Mouse (Mus musculus) MEL (cell line): ENCODE results near the gene Arhgap35.

Source experiments
- CTCF ChIP-seq, 3 experiments: IDR thresholded peaks in 2 of 3; conservative IDR thresholded peaks in 1 of 3; 2 replicates each; pipeline ENCODE4 v1.5.1; 2011 to 2012; ENCODE audit warnings: low read length in 3 of 3, low read depth in 2 of 3, mild to moderate bottlenecking in 2 of 3, improper control_type of control experiment in 1 of 3, inconsistent platforms in 1 of 3, mixed read lengths in 1 of 3, moderate library complexity in 1 of 3; ENCODE audit not compliant: control insufficient read depth in 1 of 3, insufficient read depth in 1 of 3, poor library complexity in 1 of 3, severe bottlenecking in 1 of 3
- E2F4 ChIP-seq: IDR thresholded peaks from 2 replicates; pipeline ENCODE4 v1.6.1; 2011; ENCODE audit warnings: low read depth, low read length, improper control_type of control experiment, borderline replicate concordance
- GATA1 ChIP-seq: IDR thresholded peaks from 2 replicates; pipeline ENCODE4 v1.6.1; 2011; ENCODE audit warnings: low read depth, low read length, improper control_type of control experiment
- KAT2A ChIP-seq: conservative IDR thresholded peaks from 2 replicates; pipeline ENCODE4 v1.6.1; 2012; ENCODE audit warnings: low read depth, low read length, improper control_type of control experiment, inconsistent platforms
- MAFK ChIP-seq: IDR thresholded peaks from 2 replicates; pipeline ENCODE4 v1.6.1; 2011; ENCODE audit warnings: low read depth, mild to moderate bottlenecking, low read length, improper control_type of control experiment, borderline replicate concordance
- MAZ ChIP-seq: IDR thresholded peaks from 2 replicates; pipeline ENCODE4 v1.6.1; 2012; ENCODE audit warnings: low read depth, mild to moderate bottlenecking, inconsistent platforms, low read length, improper control_type of control experiment
- MYB ChIP-seq: IDR thresholded peaks from 2 replicates; pipeline ENCODE4 v1.6.1; 2011; ENCODE audit warnings: mild to moderate bottlenecking, low read depth, low read length, improper control_type of control experiment
- NRF1 ChIP-seq: IDR thresholded peaks from 2 replicates; pipeline ENCODE4 v1.6.1; 2014; ENCODE audit warnings: low read depth, mild to moderate bottlenecking, inconsistent platforms, low read length, improper control_type of control experiment, moderate library complexity; ENCODE audit not compliant: poor library complexity, insufficient read depth, severe bottlenecking
- POLR2A ChIP-seq, 2 experiments: IDR thresholded peaks; 2 replicates each; pipeline ENCODE4 v1.6.1; 2011 to 2012; ENCODE audit warnings: low read length in 2 of 2, mild to moderate bottlenecking in 2 of 2, control low read depth in 1 of 2, improper control_type of control experiment in 1 of 2, low read depth in 1 of 2, moderate library complexity in 1 of 2; ENCODE audit not compliant: control insufficient read depth in 1 of 2, insufficient read depth in 1 of 2, poor library complexity in 1 of 2
- SMC3 ChIP-seq: IDR thresholded peaks from 2 replicates; pipeline ENCODE4 v1.6.1; 2011; ENCODE audit warnings: low read depth, low read length, improper control_type of control experiment
- UBTF ChIP-seq: IDR thresholded peaks from 2 replicates; pipeline ENCODE4 v1.6.1; 2012; ENCODE audit warnings: low read depth, mild to moderate bottlenecking, inconsistent platforms, low read length, improper control_type of control experiment, moderate library complexity, borderline replicate concordance; ENCODE audit not compliant: insufficient read depth
- ZC3H11A ChIP-seq: IDR thresholded peaks from 2 replicates; pipeline ENCODE4 v1.6.1; 2012; ENCODE audit warnings: low read depth, mild to moderate bottlenecking, inconsistent platforms, low read length, improper control_type of control experiment

DNA sequence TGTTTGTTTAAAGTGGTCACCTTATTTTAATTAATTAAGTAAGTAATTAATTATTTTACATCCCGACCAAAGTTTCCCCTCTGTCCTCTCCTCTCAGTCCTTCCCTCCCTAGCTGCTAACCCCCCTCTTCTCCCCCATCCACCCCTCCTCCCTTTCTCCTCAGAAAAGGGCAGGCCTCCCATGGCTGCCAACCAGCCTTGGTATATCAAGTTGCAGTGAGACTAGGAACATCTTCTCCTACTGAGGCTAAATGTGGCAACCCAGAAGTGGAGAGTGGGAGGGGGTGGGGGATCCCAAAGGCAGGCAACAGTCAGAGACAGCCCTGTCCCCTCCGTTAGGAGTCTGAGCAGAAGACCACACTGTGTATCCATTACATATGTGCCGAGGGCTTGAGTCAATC is 20.3 kb upstream of the Arhgap35 start:
- TF ChIP-seq MYB (no peak), KAT2A (no peak), ZC3H11A (no peak), GATA1 (no peak), UBTF (no peak), POLR2A (IDR thresholded peaks at IDR 0.05; ENCODE audit: control insufficient read depth in 1 of 2, insufficient read depth in 1 of 2, low read depth in 1 of 2, low read length in 2 of 2, poor library complexity in 1 of 2) (no peak), CTCF (IDR thresholded peaks at IDR 0.05 in 2 of 3, conservative IDR thresholded peaks at IDR 0.05 in 1 of 3; ENCODE audit: control insufficient read depth in 1 of 3, insufficient read depth in 1 of 3, low read depth in 2 of 3, low read length in 3 of 3, poor library complexity in 1 of 3, severe bottlenecking in 1 of 3) (no peak), MAFK (no peak), MAZ (no peak), SMC3 (no peak), E2F4 (no peak), NRF1 (no peak)
